Mouse (Mus musculus) embryo, embryonic 10.5 days (tissue): ENCODE results near the gene Ctsr.
"Not testable (repeated sequence)": the region's sequence is repeated elsewhere in the genome, so short reads cannot be mapped to it uniquely, and the experiment has no call there.

Source experiments
- DNase-seq: peaks from one replicate; pipeline ENCODE4 v3.0.0-alpha.2; 2015; ENCODE audit warnings: low spot score

Ctsr gene

DNA sequence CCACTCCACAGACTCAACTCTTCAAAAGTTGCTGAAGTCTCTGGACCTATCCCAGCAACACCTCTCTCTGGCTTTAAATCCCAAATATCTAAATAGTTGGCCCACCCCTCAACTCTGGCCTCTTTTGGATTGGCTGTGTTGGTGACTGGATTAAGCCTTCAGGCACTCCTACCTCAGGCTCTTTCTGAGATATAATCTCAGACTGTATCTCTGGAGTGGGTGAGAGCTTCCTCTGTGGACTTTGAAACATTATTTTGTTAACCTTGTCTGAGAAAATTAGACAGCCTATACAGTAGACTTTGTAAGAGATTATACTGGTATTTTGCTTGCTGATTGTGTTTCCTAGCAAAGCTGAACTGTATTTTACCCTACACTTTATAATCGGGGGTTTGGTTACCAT is at the start of gene Ctsr:
TSS of gene Ctsr (minus strand) at position 101 of the 400 bp plus-strand sequence.
- DNase-seq, result no peak

DNA sequence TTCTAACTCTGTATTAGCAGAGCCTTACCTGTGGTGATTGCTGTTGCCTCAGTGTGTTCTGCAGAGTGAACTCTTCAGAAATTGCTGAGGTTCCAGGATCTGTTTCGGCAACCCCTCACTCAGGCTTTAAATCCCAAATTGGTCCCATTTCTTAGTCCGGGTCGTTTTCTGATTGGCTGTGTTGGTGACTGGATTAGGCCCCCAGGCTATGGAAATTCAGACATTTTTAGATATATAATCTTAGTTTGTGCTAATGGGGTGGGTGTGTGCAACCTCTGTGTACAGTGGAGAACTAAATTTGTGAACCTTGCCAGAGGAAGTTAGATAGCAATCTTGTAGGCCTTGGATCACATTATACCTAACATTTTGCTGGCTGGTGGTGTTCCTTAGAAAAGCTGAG is 39.3 kb upstream of the Ctsr start, which contains the start of gene Cts6:
TSS of gene Cts6 (minus strand) at position 101 of the 400 bp plus-strand sequence.
- DNase-seq, result no peak

DNA sequence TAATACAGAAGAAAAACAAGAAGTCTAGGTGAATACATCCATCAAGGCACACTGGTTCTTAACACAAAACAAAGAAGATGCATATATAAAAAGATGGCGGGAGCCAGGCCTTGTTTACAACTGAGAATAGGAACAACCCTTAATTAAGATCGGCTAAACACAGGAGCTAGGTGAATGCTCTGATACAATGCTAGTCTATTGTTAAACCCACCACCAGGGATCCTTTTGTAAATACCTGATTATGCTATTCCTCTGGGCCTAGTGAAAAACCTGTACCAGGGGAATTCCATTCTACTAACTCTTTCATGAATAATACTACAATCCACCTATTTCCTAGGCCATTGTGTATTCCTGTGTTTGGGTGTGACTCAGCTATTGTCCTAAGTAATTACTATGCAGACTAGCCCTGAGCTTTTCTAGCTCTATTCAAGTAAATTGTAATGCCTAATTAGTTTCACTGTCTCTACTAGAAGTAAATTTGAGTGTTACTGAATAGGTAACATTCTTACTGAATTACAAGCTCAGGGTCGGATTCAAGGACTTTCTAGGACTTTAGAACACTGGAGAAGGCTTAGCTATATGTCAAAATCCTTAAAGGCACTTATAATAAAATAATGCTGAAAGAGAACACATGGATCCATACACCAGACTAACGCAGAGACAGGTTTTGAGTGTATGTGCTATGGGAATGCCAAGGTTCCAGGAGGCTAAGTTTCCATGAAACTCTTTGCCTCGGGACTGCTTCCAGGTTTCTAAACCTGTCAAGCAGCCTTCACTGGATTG is 21.3 kb upstream of the Ctsr start:
- DNase-seq, result not testable (repeated sequence)

DNA sequence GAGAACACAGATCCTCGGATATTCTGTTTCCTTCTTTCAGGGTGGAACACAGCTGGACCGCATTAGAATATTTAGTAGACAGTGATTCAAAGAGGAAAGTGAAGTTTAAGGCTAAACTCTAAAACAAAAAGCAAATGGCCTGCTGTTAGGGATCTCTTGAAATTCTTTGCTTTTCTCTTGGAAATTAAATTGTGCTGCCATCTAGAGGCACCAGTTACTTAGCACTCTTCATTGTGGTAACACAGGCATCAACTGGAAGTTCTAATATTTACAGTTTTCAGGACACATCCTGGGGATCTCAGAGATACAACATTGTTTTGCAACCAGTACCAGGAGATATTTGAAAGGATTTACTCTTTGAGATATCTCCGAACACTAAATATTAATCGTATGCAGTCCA is 566 bp upstream of the Ctsr start:
- DNase-seq, result no peak
